Mouse (Mus musculus): ENCODE results near the gene Chil1. TPM values are rescaled to one million over a fixed set of nuclear protein-coding genes. Genes with fewer than 3 reads are reported as not detected.

The Chil1 gene
- polyA plus RNA-seq, 1 experiment from 2014 or later, result 0.77 TPM

GRCm38 (mm10) chr1:134232778-134233531 is 51.0 kb downstream of the Chil1 start:
- Histone ChIP-seq H3K4me2 (peak overlapping the region; percentile 95), H3K27ac (peak overlapping the region; percentile 92), H3K4me3 (peak overlapping the region; percentile 54), H3K4me1 (replicated peaks) (peaks cover 68% of the 10 kb centered on the region), H3K9me3 (replicated peaks) (no peaks in the 10 kb centered on the region), H3K27me3 (peaks cover 36% of the 10 kb centered on the region), H3K9ac (peak overlapping the region; percentile 53), H3K36me3 (no peaks in the 10 kb centered on the region)
- ATAC-seq (replicated peaks; ENCODE audit: insufficient number of reproducible peaks, insufficient read depth, low FRiP score, low read depth), result peak; percentile 59
- 29% methylated on average over 12 of the region's 12 CpGs for WGBS

- H3K4me1 ChIP-seq (replicated peaks), result peaks cover 70% of the 10 kb centered on the region
- peaks cover 36% of the 10 kb centered on the region for H3K27me3 ChIP-seq
- no peaks in the 10 kb centered on the region for H3K36me3 ChIP-seq
- peak overlapping the region; percentile 53 for H3K9ac ChIP-seq
- WGBS, result 42% methylated on average over 19 of the region's 19 CpGs
- no peak for ATAC-seq (replicated peaks; ENCODE audit: insufficient number of reproducible peaks, insufficient read depth, low FRiP score, low read depth)
- peak overlapping the region; percentile 95 for H3K4me2 ChIP-seq
- H3K4me3 ChIP-seq, result peak overlapping the region; percentile 54
- no peaks in the 10 kb centered on the region for H3K9me3 ChIP-seq (replicated peaks)
- peak overlapping the region; percentile 92 for H3K27ac ChIP-seq
Observed at GRCm38 (mm10) chr1:134233681-134234454, 51.9 kb downstream of the Chil1 start.

- Histone ChIP-seq H3K4me3 (peak overlapping the region; percentile 54), H3K36me3 (no peaks in the 10 kb centered on the region), H3K4me1 (replicated peaks) (peaks cover 76% of the 10 kb centered on the region), H3K4me2 (peak overlapping the region; percentile 95), H3K27me3 (peaks cover 36% of the 10 kb centered on the region), H3K9me3 (replicated peaks) (no peaks in the 10 kb centered on the region), H3K27ac (peak overlapping the region; percentile 92), H3K9ac (peak overlapping the region; percentile 53)
- ATAC-seq (replicated peaks; ENCODE audit: insufficient number of reproducible peaks, insufficient read depth, low FRiP score, low read depth), result peak; percentile 41; the same call in 1 of the 2 replicates
- 1% methylated on average over 41 of the region's 41 CpGs for WGBS
Observed at GRCm38 (mm10) chr1:134234455-134235390, 52.7 kb downstream of the Chil1 start.

- Histone ChIP-seq H3K9me3 (replicated peaks) (no peaks in the 10 kb centered on the region), H3K4me2 (peak within 1 kb of the TSS; percentile 95), H3K27ac (peak within 1 kb of the TSS; percentile 92), H3K36me3 (no peaks in the 10 kb centered on the region), H3K4me1 (replicated peaks) (peaks cover 69% of the 10 kb centered on the region), H3K4me3 (peak within 1 kb of the TSS; percentile 54), H3K9ac (peak within 1 kb of the TSS; percentile 53), H3K27me3 (peaks cover 36% of the 10 kb centered on the region)
- under 1% methylated on average over 25 of the region's 37 CpGs for WGBS
- ATAC-seq (replicated peaks; ENCODE audit: insufficient number of reproducible peaks, insufficient read depth, low FRiP score, low read depth), result no peak
Observed at GRCm38 (mm10) chr1:134235391-134235921, 53.5 kb downstream of the Chil1 start, which contains the start of gene Adora1. Gene Adora1, minus strand, starts transcription at chr1:134235431.

GRCm38 (mm10) chr1:134236142-134236541 is 54.2 kb downstream of the Chil1 start:
- no peak overlapping the region for H3K27ac ChIP-seq
- peaks cover 36% of the 10 kb centered on the region for H3K27me3 ChIP-seq
- no peak for ATAC-seq (replicated peaks; ENCODE audit: insufficient number of reproducible peaks, insufficient read depth, low FRiP score, low read depth)
- WGBS, result 52% methylated on average over 3 of the region's 3 CpGs
- H3K4me1 ChIP-seq (replicated peaks), result peaks cover 63% of the 10 kb centered on the region
- no peaks in the 10 kb centered on the region for H3K36me3 ChIP-seq
- H3K9ac ChIP-seq, result no peak overlapping the region
- no peak overlapping the region for H3K4me3 ChIP-seq
- no peaks in the 10 kb centered on the region for H3K9me3 ChIP-seq (replicated peaks)
- H3K4me2 ChIP-seq, result peak overlapping the region; percentile 95; the same call in 1 of the 2 replicates

GRCm38 (mm10) chr1:134237438-134237837 is 55.5 kb downstream of the Chil1 start:
- H3K9me3 ChIP-seq (replicated peaks), result no peaks in the 10 kb centered on the region
- peaks cover 60% of the 10 kb centered on the region for H3K4me1 ChIP-seq (replicated peaks)
- no peak for ATAC-seq (replicated peaks; ENCODE audit: insufficient number of reproducible peaks, insufficient read depth, low FRiP score, low read depth)
- no peak overlapping the region for H3K4me3 ChIP-seq
- no peak overlapping the region for H3K9ac ChIP-seq
- peaks cover 36% of the 10 kb centered on the region for H3K27me3 ChIP-seq
- no peak overlapping the region for H3K4me2 ChIP-seq
- H3K36me3 ChIP-seq, result no peaks in the 10 kb centered on the region
- 85% methylated on average over 3 of the region's 3 CpGs for whole genome bisulfite sequencing
- H3K27ac ChIP-seq, result no peak overlapping the region

Other genes starting within 250 kb of the Chil1 start
- 23.3 and 32.3 TPM in 2 replicates for gene Fmod, start 144.9 kb upstream of the Chil1 start, polyA plus RNA-seq (2015; fragmentation: Nextera tagmentation; extraction: Ambion mirVana)
- 36.9 and 45.4 TPM in 2 replicates for gene Btg2, start 103.1 kb upstream of the Chil1 start, polyA plus RNA-seq (2015; fragmentation: Nextera tagmentation; extraction: Ambion mirVana)
- gene Chit1, start 70.9 kb upstream of the Chil1 start, polyA plus RNA-seq (2015; fragmentation: Nextera tagmentation; extraction: Ambion mirVana), result 0.42 TPM in 2 replicates
- 0.28 and 0.76 TPM in 2 replicates for gene Mybph, start 11.3 kb downstream of the Chil1 start, polyA plus RNA-seq (2015; fragmentation: Nextera tagmentation; extraction: Ambion mirVana)
- 18.5 and 20.5 TPM in 2 replicates for gene Adora1, start 53.3 kb downstream of the Chil1 start, polyA plus RNA-seq (2015; fragmentation: Nextera tagmentation; extraction: Ambion mirVana)
- gene Myog, start 107.8 kb downstream of the Chil1 start, polyA plus RNA-seq (2015; fragmentation: Nextera tagmentation; extraction: Ambion mirVana), result 0.98 and 2.0 TPM in 2 replicates
- 9.7 and 10.3 TPM in 2 replicates for gene Ppfia4, start 150.8 kb downstream of the Chil1 start, polyA plus RNA-seq (2015; fragmentation: Nextera tagmentation; extraction: Ambion mirVana)
- 53.0 and 58.1 TPM in 2 replicates for gene Tmem183a, start 179.8 kb downstream of the Chil1 start, polyA plus RNA-seq (2015; fragmentation: Nextera tagmentation; extraction: Ambion mirVana)
- not detected in 2 replicates for gene 4933406M09Rik, start 203.8 kb downstream of the Chil1 start, polyA plus RNA-seq (2015; fragmentation: Nextera tagmentation; extraction: Ambion mirVana)
- 37.4 and 45.4 TPM in 2 replicates for gene Cyb5r1, start 223.4 kb downstream of the Chil1 start, polyA plus RNA-seq (2015; fragmentation: Nextera tagmentation; extraction: Ambion mirVana)
- gene Adipor1, start 233.2 kb downstream of the Chil1 start, polyA plus RNA-seq (2015; fragmentation: Nextera tagmentation; extraction: Ambion mirVana), result 139 and 142 TPM in 2 replicates

All from heart, embryonic 15.5 days (tissue).